Mouse (Mus musculus) CH12.LX (cell line): ENCODE results near the gene Gm20683. TPM values are rescaled to one million over a fixed set of nuclear protein-coding genes. Genes with fewer than 3 reads are reported as not detected.

Experiments used
- DNase-seq: peaks from one replicate; pipeline ENCODE4 v3.0.0-alpha.2; 2013; ENCODE audit errors: extremely low read depth
- H3K27ac ChIP-seq: 2 replicates; pipeline ENCODE4 v1.5.1; 2012; ENCODE audit warnings: low read depth, mild to moderate bottlenecking, control low read depth, moderate library complexity; ENCODE audit not compliant: insufficient read depth
- H3K27me3 ChIP-seq: replicated peaks from 2 replicates; pipeline ENCODE3; 2012; ENCODE audit warnings: inconsistent platforms
- H3K36me3 ChIP-seq, 2 experiments: replicated peaks in 1 of 2; 2 replicates each; pipeline versions ENCODE3 to v1.6.1; 2012; ENCODE audit warnings: inconsistent platforms in 1 of 2, low read length in 1 of 2, mild to moderate bottlenecking in 1 of 2, mixed read lengths in 1 of 2, moderate library complexity in 1 of 2; ENCODE audit not compliant: control insufficient read depth in 1 of 2, insufficient read depth in 1 of 2
- H3K4me1 ChIP-seq, 2 experiments: 2 replicates each; pipeline ENCODE4 v1.6.1; 2012; ENCODE audit warnings: inconsistent platforms in 1 of 2, moderate library complexity in 1 of 2; ENCODE audit not compliant: insufficient read depth in 2 of 2, control insufficient read depth in 1 of 2
- H3K4me2 ChIP-seq: 2 replicates; pipeline ENCODE4 v1.6.1; 2012; ENCODE audit warnings: low read depth, mild to moderate bottlenecking, control low read depth; ENCODE audit not compliant: poor library complexity, insufficient read depth, severe bottlenecking
- H3K4me3 ChIP-seq, 3 experiments: fragments of 150-350 bp in 1 of 3; sonication (generic) in 1 of 3; replicated peaks in 1 of 3; 2 replicates each; pipeline versions ENCODE3 to v1.5.1; 2011 to 2012; ENCODE audit warnings: low read depth in 2 of 3, low read length in 2 of 3, mild to moderate bottlenecking in 2 of 3, moderate library complexity in 2 of 3, control low read depth in 1 of 3, improper control_type of control experiment in 1 of 3, inconsistent platforms in 1 of 3, mixed read lengths in 1 of 3; ENCODE audit not compliant: poor library complexity in 1 of 3
- H3K79me2 ChIP-seq: replicated peaks from 2 replicates; pipeline ENCODE4 v1.6.1; 2012; ENCODE audit warnings: mild to moderate bottlenecking, moderate library complexity; ENCODE audit not compliant: control insufficient read depth, poor library complexity, insufficient read depth, severe bottlenecking; ENCODE audit errors: extremely low read depth
- H3K9ac ChIP-seq: 2 replicates; pipeline ENCODE4 v1.6.1; 2012; ENCODE audit warnings: low read depth, mild to moderate bottlenecking, control low read depth, moderate library complexity; ENCODE audit not compliant: insufficient read depth
- H3K9me3 ChIP-seq: replicated peaks from 2 replicates; pipeline ENCODE3; 2012; ENCODE audit warnings: low read length, inconsistent platforms, mixed read lengths
- BHLHE40 ChIP-seq: IDR thresholded peaks from 2 replicates; pipeline ENCODE4 v1.6.1; 2011; ENCODE audit warnings: mild to moderate bottlenecking, low read depth, low read length, improper control_type of control experiment
- CHD1 ChIP-seq: IDR thresholded peaks from 2 replicates; pipeline ENCODE4 v1.6.1; 2012; ENCODE audit warnings: low read depth, low read length, improper control_type of control experiment, inconsistent platforms
- CHD2 ChIP-seq: IDR thresholded peaks from 2 replicates; pipeline ENCODE4 v1.6.1; 2011; ENCODE audit warnings: low read length, improper control_type of control experiment
- CTCF ChIP-seq, 2 experiments: IDR thresholded peaks in 1 of 2; conservative IDR thresholded peaks in 1 of 2; 2 replicates each; pipeline ENCODE4 v1.5.1; 2011 to 2012; ENCODE audit warnings: low read depth in 2 of 2, low read length in 2 of 2, improper control_type of control experiment in 1 of 2, inconsistent platforms in 1 of 2, mild to moderate bottlenecking in 1 of 2, moderate library complexity in 1 of 2
- E2F4 ChIP-seq: IDR thresholded peaks from 2 replicates; pipeline ENCODE4 v1.6.1; 2011; ENCODE audit warnings: low read depth, low read length, improper control_type of control experiment; ENCODE audit not compliant: insufficient replicate concordance
- ELF1 ChIP-seq: IDR thresholded peaks from 2 replicates; pipeline ENCODE4 v1.6.1; 2014; ENCODE audit warnings: low read depth, mild to moderate bottlenecking, inconsistent platforms, low read length, improper control_type of control experiment
- ETS1 ChIP-seq: conservative IDR thresholded peaks from 2 replicates; pipeline ENCODE4 v1.6.1; 2012; ENCODE audit warnings: low read depth, mild to moderate bottlenecking, inconsistent platforms, low read length, improper control_type of control experiment, moderate library complexity
- GABPA ChIP-seq: IDR thresholded peaks from 2 replicates; pipeline ENCODE4 v1.6.1; 2012; ENCODE audit warnings: low read depth, low read length, improper control_type of control experiment, inconsistent platforms; ENCODE audit not compliant: insufficient replicate concordance
- HCFC1 ChIP-seq: IDR thresholded peaks from 2 replicates; pipeline ENCODE4 v1.6.1; 2012; ENCODE audit warnings: low read depth, mild to moderate bottlenecking, inconsistent platforms, low read length, improper control_type of control experiment
- JUND ChIP-seq: conservative IDR thresholded peaks from 2 replicates; pipeline ENCODE4 v1.6.1; 2011; ENCODE audit warnings: low read depth, low read length, improper control_type of control experiment
- KAT2A ChIP-seq: IDR thresholded peaks from 2 replicates; pipeline ENCODE4 v1.6.1; 2012; ENCODE audit warnings: low read length, improper control_type of control experiment, inconsistent platforms; ENCODE audit not compliant: insufficient replicate concordance
- MAZ ChIP-seq: IDR thresholded peaks from 2 replicates; pipeline ENCODE4 v1.6.1; 2012; ENCODE audit warnings: low read depth, mild to moderate bottlenecking, inconsistent platforms, low read length, improper control_type of control experiment, moderate library complexity
- MEF2A ChIP-seq: IDR thresholded peaks from 2 replicates; pipeline ENCODE4 v1.6.1; 2014; ENCODE audit warnings: low read depth, mild to moderate bottlenecking, inconsistent platforms, low read length, improper control_type of control experiment, borderline replicate concordance
- NELFE ChIP-seq: IDR thresholded peaks from 2 replicates; pipeline ENCODE4 v1.6.1; 2011; ENCODE audit warnings: low read depth, low read length, improper control_type of control experiment
- NRF1 ChIP-seq: IDR thresholded peaks from 2 replicates; pipeline ENCODE4 v1.6.1; 2014; ENCODE audit warnings: low read depth, mild to moderate bottlenecking, inconsistent platforms, low read length, improper control_type of control experiment, moderate library complexity
- POLR2AphosphoS2 ChIP-seq: IDR thresholded peaks from 2 replicates; pipeline ENCODE4 v1.6.1; 2011; ENCODE audit warnings: low read depth, low read length, improper control_type of control experiment
- RAD21 ChIP-seq: IDR thresholded peaks from 2 replicates; pipeline ENCODE4 v1.6.1; 2011; ENCODE audit warnings: low read depth, mild to moderate bottlenecking, low read length, improper control_type of control experiment, moderate library complexity
- RCOR1 ChIP-seq: conservative IDR thresholded peaks from 2 replicates; pipeline ENCODE4 v1.6.1; 2012; ENCODE audit warnings: low read depth, mild to moderate bottlenecking, inconsistent platforms, low read length, improper control_type of control experiment
- TCF12 ChIP-seq: IDR thresholded peaks from 2 replicates; pipeline ENCODE4 v1.6.1; 2014; ENCODE audit warnings: low read depth, mild to moderate bottlenecking, inconsistent platforms, low read length, improper control_type of control experiment
- UBTF ChIP-seq: IDR thresholded peaks from 2 replicates; pipeline ENCODE4 v1.6.1; 2012; ENCODE audit warnings: low read depth, mild to moderate bottlenecking, inconsistent platforms, low read length, improper control_type of control experiment, moderate library complexity
- ZC3H11A ChIP-seq: IDR thresholded peaks from 2 replicates; pipeline ENCODE4 v1.6.1; 2012; ENCODE audit warnings: low read depth, mild to moderate bottlenecking, inconsistent platforms, low read length, improper control_type of control experiment
- ZKSCAN1 ChIP-seq: IDR thresholded peaks from 2 replicates; pipeline ENCODE4 v1.6.1; 2012; ENCODE audit warnings: low read depth, inconsistent platforms, low read length, improper control_type of control experiment, borderline replicate concordance
- ZNF384 ChIP-seq: IDR thresholded peaks from 2 replicates; pipeline ENCODE4 v1.6.1; 2012; ENCODE audit warnings: low read depth, low read length, improper control_type of control experiment, inconsistent platforms
- dilution Hi-C: fragments of 300-500 bp; cut with MboI; formaldehyde crosslinking; loops from 2 replicates; pipeline ENCODE4 v1.14.3; 2020; ENCODE audit warnings: low sequenced_read_pairs; ENCODE audit not compliant: extremely low pct_unique_long_range_greater_than_20kb, extremely low pct_ligation_motif_present
- in situ Hi-C: fragments of 300-500 bp; cut with MboI; formaldehyde crosslinking; loops from 3 replicates; pipeline ENCODE4 v1.14.3; 2019; ENCODE audit warnings: low sequenced_read_pairs, low pct_ligation_motif_present, low pct_unique_long_range_greater_than_20kb, mixed read lengths
- polyA plus RNA-seq: library from polyadenylated mRNA; unstranded; fragments of >175 nt; gene quantifications from 2 replicates; pipeline ENCODE4 v1.2.1, GENCODE M21; 2012; ENCODE audit warnings: low read depth; ENCODE audit not compliant: insufficient read length
- total RNA-seq, 2 experiments: library from RNA; depleted of rRNA; stranded (reverse); fragments of 300-350 nt in 1 of 2; fragments of >200 nt in 1 of 2; gene quantifications; 2 replicates each; pipeline ENCODE4 v1.2.3; 2012 to 2014

Gm20683 gene
- total and polyA plus RNA-seq, 3 experiments = 1.3 to 4.8 (median 3.8) TPM

GRCm38 (mm10) chr17:25830200-25830753, 11.3 kb downstream of the Gm20683 start:
- no peaks in the 10 kb centered on the region for H3K27me3 ChIP-seq
- no peak overlapping the region for H3K4me3 ChIP-seq
- H3K4me2 ChIP-seq = no peak overlapping the region
- peaks cover 27 to 61% of the 10 kb centered on the region in 2 experiments for H3K4me1 ChIP-seq
- no peak for TF ChIP-seq MEF2A
- no peak for TF ChIP-seq ZNF384
- no peak for TF ChIP-seq CTCF (conservative IDR thresholded peaks at IDR 0.05 in 1 of 2, IDR thresholded peaks at IDR 0.05 in 1 of 2; ENCODE audit: low read depth in 2 of 2, low read length in 2 of 2)
- TF ChIP-seq ZC3H11A = no peak
- H3K79me2 ChIP-seq = peaks cover 14% of the 10 kb centered on the region
- no peaks in the 10 kb centered on the region for H3K9me3 ChIP-seq
- H3K36me3 ChIP-seq = peaks cover 56 to 77% of the 10 kb centered on the region in 2 experiments
- DNase-seq = no peak
- in situ Hi-C loops (no loop called here), dilution Hi-C loops (no loop called here)
- no peak overlapping the region for H3K9ac ChIP-seq
- H3K27ac ChIP-seq = no peak overlapping the region

- peaks cover 24 to 61% of the 10 kb centered on the region in 2 experiments for H3K4me1 ChIP-seq
- no peak for DNase-seq
- in situ Hi-C loops = no loop called here
Observed at GRCm38 (mm10) chr17:25829558-25830017, 12.0 kb downstream of the Gm20683 start.

GRCm38 (mm10) chr17:25828712-25829557, 12.6 kb downstream of the Gm20683 start, which contains the start of gene Jmjd8:
Gene Jmjd8 (plus strand): TSS chr17:25828867.
- H3K4me3 ChIP-seq = peak within 1 kb of the TSS; percentile 43 to 64 (median 49)
- peak; percentile 68 for DNase-seq
- no peaks in the 10 kb centered on the region for H3K9me3 ChIP-seq
- H3K4me2 ChIP-seq = peak within 1 kb of the TSS; percentile 30
- H3K27ac ChIP-seq = peak within 1 kb of the TSS; percentile 1; the same call in 1 of the 2 replicates
- H3K4me1 ChIP-seq = peaks cover 26 to 61% of the 10 kb centered on the region in 2 experiments
- H3K79me2 ChIP-seq = peaks cover 14% of the 10 kb centered on the region
- no peaks in the 10 kb centered on the region for H3K27me3 ChIP-seq
- H3K36me3 ChIP-seq = peaks cover 49 to 70% of the 10 kb centered on the region in 2 experiments
- dilution Hi-C loops (no loop called here), in situ Hi-C loops (no loop called here)
- no peak within 1 kb of the TSS for H3K9ac ChIP-seq
- no peak for TF ChIP-seq ETS1
- TF ChIP-seq ZC3H11A = no peak
- TF ChIP-seq ZKSCAN1 = no peak
- 0 out of 2 replicates have a peak, but pooled peaks have one; percentile 21 for TF ChIP-seq NELFE
- peak; percentile 62 for TF ChIP-seq ELF1
- TF ChIP-seq KAT2A = no peak
- TF ChIP-seq POLR2AphosphoS2 = peak; percentile 26; the same call in 1 of the 2 replicates
- peak; percentile 54 for TF ChIP-seq HCFC1
- TF ChIP-seq CHD1 = no peak
- no peak for TF ChIP-seq RCOR1
- TF ChIP-seq CTCF (conservative IDR thresholded peaks at IDR 0.05 in 1 of 2, IDR thresholded peaks at IDR 0.05 in 1 of 2; ENCODE audit: low read depth in 2 of 2, low read length in 2 of 2) = peak in 1 of 2 experiments; percentile 43; a peak in 2 of 4 replicates
- no peak for TF ChIP-seq RAD21
- no peak for TF ChIP-seq CHD2
- TF ChIP-seq UBTF = no peak
- no peak for TF ChIP-seq MAZ
- TF ChIP-seq GABPA = no peak

More at GRCm38 (mm10) chr17:25829558-25830017, 12.0 kb downstream of the Gm20683 start:
- Histone ChIP-seq H3K4me3 (peak overlapping the region; percentile 43 to 64 (median 49)), H3K27me3 (no peaks in the 10 kb centered on the region), H3K79me2 (peaks cover 14% of the 10 kb centered on the region), H3K9me3 (no peaks in the 10 kb centered on the region), H3K27ac (no peak overlapping the region), H3K9ac (no peak overlapping the region), H3K36me3 (peaks cover 49 to 73% of the 10 kb centered on the region in 2 experiments), H3K4me2 (peak overlapping the region; percentile 30)
- dilution Hi-C loops = no loop called here
- no peak for TF ChIP-seq TCF12
- no peak for TF ChIP-seq JUND
- TF ChIP-seq E2F4 = no peak
- no peak for TF ChIP-seq CHD1
- no peak for TF ChIP-seq BHLHE40
- no peak for TF ChIP-seq MEF2A
- TF ChIP-seq POLR2AphosphoS2 = 0 out of 2 replicates have a peak, but pooled peaks have one; percentile 4
- TF ChIP-seq NRF1 = no peak
